Mouse (Mus musculus) kidney, postnatal 4 days (tissue): ENCODE measurements at regions not wholly inside any gene's neighbourhood (a gene's known extent, or its start where the extent isn't known, plus 50 kb on each side); places are given as distances from the start of the nearest gene placed in this dataset.
"Not testable (repeated sequence)": the region's sequence is repeated elsewhere in the genome, so short reads cannot be mapped to it uniquely, and the experiment has no call there.

Experiments used
- DNase-seq, 2 experiments: peaks; one replicate each; pipeline ENCODE4 v3.0.0; 2021; ENCODE audit warnings: mixed read lengths in 2 of 2

DNA sequence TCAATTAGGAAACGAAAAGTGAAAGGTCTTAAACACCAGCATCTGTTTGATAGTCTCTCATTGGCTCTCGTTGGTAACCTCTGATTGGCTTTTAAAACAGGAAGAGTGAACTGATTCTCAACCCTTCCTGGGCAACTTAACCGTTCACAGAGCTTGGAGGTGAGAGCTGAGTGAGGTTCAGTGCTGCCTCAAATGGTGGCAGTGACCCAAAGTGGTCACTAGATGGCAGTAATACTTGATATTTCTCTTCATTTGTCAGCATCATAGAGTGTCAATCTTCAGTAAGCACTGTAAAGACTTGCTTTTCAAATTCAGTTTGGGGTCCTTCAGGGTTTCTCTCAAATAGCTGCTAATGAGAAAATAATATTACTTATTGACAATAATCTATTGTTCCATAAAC, 321.8 kb upstream of the Gdi2 start:
- DNase-seq = peak; percentile 6 to 17

- not testable (repeated sequence) for DNase-seq
These were observed 316.8 kb upstream of the Gdi2 start for GRCm38 (mm10) chr13:3221005-3221621.

GRCm38 (mm10) chr13:3221622-3222021, 316.2 kb upstream of the Gdi2 start:
- no peak for DNase-seq

GRCm38 (mm10) chr13:3258379-3258778, 279.5 kb upstream of the Gdi2 start:
- no peak for DNase-seq

GRCm38 (mm10) chr13:3276130-3276529, 261.7 kb upstream of the Gdi2 start:
- DNase-seq = not testable (repeated sequence)
